Mouse (Mus musculus) limb, embryonic 11.5 days (tissue): Measurements from ENCODE around the gene Spata21. TPM values are rescaled to one million over a fixed set of nuclear protein-coding genes. Genes with fewer than 3 reads are reported as not detected.
"Not testable (repeated sequence)": the region's sequence is repeated elsewhere in the genome, so short reads cannot be mapped to it uniquely, and the experiment has no call there.

Experiments used
- ATAC-seq: fragments of 200-750 bp; cut with Nextera tagmentation; 2 replicates; pipeline ENCODE4 v1.8.0; 2017; ENCODE audit warnings: low read depth; ENCODE audit not compliant: insufficient number of reproducible peaks, low FRiP score, low TSS enrichment
- DNase-seq: peaks from one replicate; pipeline ENCODE4 v3.0.0-alpha.2; 2015; ENCODE audit warnings: low spot score
- H3K27ac ChIP-seq: fragments of 300-500 bp; sonication (generic); replicated peaks from 2 replicates; pipeline ENCODE4 v1.5.1; 2014; ENCODE audit warnings: low read depth, mild to moderate bottlenecking, low read length
- H3K27me3 ChIP-seq: fragments of 300-500 bp; sonication (generic); 2 replicates; pipeline ENCODE4 v1.6.1; 2014; ENCODE audit warnings: mild to moderate bottlenecking, low read length, mixed read lengths; ENCODE audit not compliant: control insufficient read depth, insufficient read depth
- H3K36me3 ChIP-seq: fragments of 300-500 bp; sonication (generic); 2 replicates; pipeline ENCODE4 v1.6.1; 2014; ENCODE audit warnings: mild to moderate bottlenecking, low read length, moderate library complexity, mixed read lengths; ENCODE audit not compliant: control insufficient read depth, insufficient read depth
- H3K4me1 ChIP-seq: fragments of 300-500 bp; sonication (generic); 2 replicates; pipeline ENCODE4 v1.6.1; 2014; ENCODE audit warnings: low read length, mixed read lengths; ENCODE audit not compliant: control insufficient read depth, insufficient read depth
- H3K4me2 ChIP-seq: fragments of 300-500 bp; sonication (generic); 2 replicates; pipeline ENCODE4 v1.6.1; 2014; ENCODE audit warnings: low read depth, mild to moderate bottlenecking, moderate library complexity; ENCODE audit not compliant: severe bottlenecking
- H3K4me3 ChIP-seq: fragments of 300-500 bp; sonication (generic); 2 replicates; pipeline ENCODE4 v1.5.1; 2014; ENCODE audit warnings: low read depth, low read length
- H3K9ac ChIP-seq: fragments of 300-500 bp; sonication (generic); 2 replicates; pipeline ENCODE4 v1.6.1; 2014; ENCODE audit warnings: mild to moderate bottlenecking, low read length
- H3K9me3 ChIP-seq: fragments of 300-500 bp; sonication (generic); 2 replicates; pipeline ENCODE4 v1.6.1; 2016; ENCODE audit warnings: low read length; ENCODE audit not compliant: control insufficient read depth
- WGBS: fragments of 180-500 bp; shearing (Covaris S2); extraction: QIAGEN DNeasy Blood & Tissue Kit; methylation state at CpG from one replicate; pipeline ENCODE4 v1.1.7; 2014; 5-methylcytosine and 5-hydroxymethylcytosine counted together
- polyA plus RNA-seq: library from polyadenylated mRNA; unstranded; fragments of >200 nt; fragmentation: Nextera tagmentation; extraction: Ambion mirVana; gene quantifications from 2 replicates; pipeline ENCODE4 v1.2.1, GENCODE M21; 2014

The Spata21 gene
- polyA plus RNA-seq, 1 experiment from 2014 or later, result 0.32 TPM

- Histone ChIP-seq H3K4me1 (peaks cover 21% of the 10 kb centered on the region), H3K36me3 (0 out of 2 replicates have a peak, but pooled peaks cover 2% of the 10 kb centered on the region), H3K4me3 (no peak overlapping the region), H3K4me2 (no peak overlapping the region), H3K9me3 (no peaks in the 10 kb centered on the region), H3K27ac (no peak overlapping the region), H3K9ac (no peak overlapping the region), H3K27me3 (no peaks in the 10 kb centered on the region)
- no peak for ATAC-seq
- no peak for DNase-seq
- WGBS, result 85% methylated on average over 7 of the region's 7 CpGs
Measured at GRCm38 (mm10) chr4:141136126-141136525, 48.0 kb downstream of the Spata21 start.

GRCm38 (mm10) chr4:141137740-141138139 is 49.6 kb downstream of the Spata21 start:
- not testable (repeated sequence) for DNase-seq, H3K27me3 ChIP-seq, H3K27ac ChIP-seq, ATAC-seq, H3K36me3 ChIP-seq, H3K4me1 ChIP-seq, H3K4me2 ChIP-seq, H3K9me3 ChIP-seq, H3K9ac ChIP-seq
- 83% methylated on average over 1 of the region's 3 CpGs for WGBS
- peak overlapping the region; percentile 93; the same call in 1 of the 2 replicates for H3K4me3 ChIP-seq

- DNase-seq (no peak), ATAC-seq (no peak)
- H3K4me3 ChIP-seq, result peak overlapping the region; percentile 93
- H3K4me2 ChIP-seq, result peak overlapping the region; percentile 93
- H3K27ac ChIP-seq, result peak overlapping the region; percentile 91
- peaks cover 8% of the 10 kb centered on the region; the same call in 1 of the 2 replicates for H3K4me1 ChIP-seq
- H3K36me3 ChIP-seq, result 0 out of 2 replicates have a peak, but pooled peaks cover 2% of the 10 kb centered on the region
- H3K27me3 ChIP-seq, result no peaks in the 10 kb centered on the region
- H3K9me3 ChIP-seq, result no peaks in the 10 kb centered on the region
- H3K9ac ChIP-seq, result peak overlapping the region; percentile 89
- 5% methylated on average over 29 of the region's 29 CpGs for WGBS
Measured at GRCm38 (mm10) chr4:141138425-141139115, 50.4 kb downstream of the Spata21 start.

GRCm38 (mm10) chr4:141139116-141139970 is 51.2 kb downstream of the Spata21 start, which contains the start of gene Szrd1:
Szrd1 (minus strand) TSS chr4:141139775.
- peak; percentile 99 for DNase-seq
- under 1% methylated on average over 58 of the region's 63 CpGs for WGBS
- Histone ChIP-seq H3K27me3 (no peaks in the 10 kb centered on the region), H3K4me1 (peaks cover 4% of the 10 kb centered on the region; the same call in 1 of the 2 replicates), H3K4me2 (peak within 1 kb of the TSS; percentile 93), H3K36me3 (0 out of 2 replicates have a peak, but pooled peaks cover 2% of the 10 kb centered on the region), H3K9ac (peak within 1 kb of the TSS; percentile 89), H3K4me3 (peak within 1 kb of the TSS; percentile 93), H3K27ac (peak within 1 kb of the TSS; percentile 91), H3K9me3 (no peaks in the 10 kb centered on the region)
- ATAC-seq, result peak; percentile 95

- 90% methylated on average over 9 of the region's 9 CpGs for WGBS
- H3K27ac ChIP-seq, ATAC-seq, H3K27me3 ChIP-seq, H3K4me3 ChIP-seq, H3K36me3 ChIP-seq, H3K9me3 ChIP-seq, DNase-seq, H3K4me2 ChIP-seq, H3K4me1 ChIP-seq, H3K9ac ChIP-seq: not testable (repeated sequence)
Measured at GRCm38 (mm10) chr4:141140354-141140753, 52.2 kb downstream of the Spata21 start.

GRCm38 (mm10) chr4:141140967-141141366 is 52.8 kb downstream of the Spata21 start:
- Histone ChIP-seq H3K9me3 (no peaks in the 10 kb centered on the region), H3K4me2 (no peak overlapping the region), H3K36me3 (0 out of 2 replicates have a peak, but pooled peaks cover 2% of the 10 kb centered on the region), H3K4me3 (no peak overlapping the region), H3K9ac (no peak overlapping the region), H3K27me3 (no peaks in the 10 kb centered on the region), H3K4me1 (peaks cover 3% of the 10 kb centered on the region; the same call in 1 of the 2 replicates), H3K27ac (no peak overlapping the region)
- ATAC-seq (no peak), DNase-seq (no peak)
- WGBS, result 91% methylated on average over 6 of the region's 6 CpGs

GRCm38 (mm10) chr4:141142285-141142811 is 54.2 kb downstream of the Spata21 start:
- ATAC-seq (no peak), DNase-seq (peak; percentile 82)
- Histone ChIP-seq H3K36me3 (no peaks in the 10 kb centered on the region), H3K9me3 (no peaks in the 10 kb centered on the region), H3K27me3 (no peaks in the 10 kb centered on the region), H3K9ac (no peak overlapping the region), H3K4me1 (no peaks in the 10 kb centered on the region; the same call in 1 of the 2 replicates), H3K4me2 (no peak overlapping the region), H3K27ac (no peak overlapping the region), H3K4me3 (no peak overlapping the region)
- WGBS, result 29% methylated on average over 9 of the region's 9 CpGs

GRCm38 (mm10) chr4:141145124-141145523 is 57.0 kb downstream of the Spata21 start:
- not testable (repeated sequence) for H3K4me2 ChIP-seq, H3K27me3 ChIP-seq, H3K9me3 ChIP-seq, H3K4me3 ChIP-seq, H3K9ac ChIP-seq, H3K36me3 ChIP-seq, H3K4me1 ChIP-seq, ATAC-seq, H3K27ac ChIP-seq, DNase-seq
- WGBS, result 92% methylated on average over 9 of the region's 16 CpGs
